Mouse (Mus musculus): ENCODE results near the gene Ankrd54. TPM values are rescaled to one million over a fixed set of nuclear protein-coding genes. Genes with fewer than 3 reads are reported as not detected.

Gene Ankrd54
- total and polyA plus RNA-seq, 2 experiments: 5.1 to 27.1 TPM

- DNase-seq (ENCODE audit: extremely low read depth, low read depth, low spot score): peak; percentile 99
- H3K4me3 ChIP-seq (ENCODE audit: insufficient read depth, low read depth, low read length): peak overlapping the region; percentile 92
- peak overlapping the region; percentile 65 for H3K9ac ChIP-seq (ENCODE audit: low read depth, low read length)
- WGBS: 2% methylated on average over 52 of the region's 52 CpGs
- no peaks in the 10 kb centered on the region for H3K27me3 ChIP-seq (ENCODE audit: control insufficient read depth, insufficient read depth, low read length)
- H3K27ac ChIP-seq (replicated peaks; ENCODE audit: insufficient read depth, low read depth, low read length): peak overlapping the region; percentile 14
- H3K79me2 ChIP-seq (ENCODE audit: control insufficient read depth, insufficient read depth, low read length): peaks cover 11% of the 10 kb centered on the region; the same call in 1 of the 2 replicates
- peaks cover 4% of the 10 kb centered on the region; the same call in 1 of the 2 replicates for H3K4me1 ChIP-seq (ENCODE audit: control insufficient read depth, insufficient read depth, low read length)
- H3K36me3 ChIP-seq (ENCODE audit: control insufficient read depth, insufficient read depth, low read length): no peaks in the 10 kb centered on the region
- TF ChIP-seq POLR2A (IDR thresholded peaks at IDR 0.05; ENCODE audit: extremely low read depth, insufficient read depth, low read length) (peak; percentile 90), CTCF (IDR thresholded peaks at IDR 0.05; ENCODE audit: low read depth, low read length) (no peak)
Observed at GRCm38 (mm10) chr15:79030551-79031435, 31.9 kb downstream of the Ankrd54 start.

GRCm38 (mm10) chr15:79029519-79030241 lies 33.0 kb downstream of the Ankrd54 start:
- TF ChIP-seq POLR2A (IDR thresholded peaks at IDR 0.05; ENCODE audit: extremely low read depth, insufficient read depth, low read length): no peak
- no peak for TF ChIP-seq CTCF (IDR thresholded peaks at IDR 0.05; ENCODE audit: low read depth, low read length)
- H3K27me3 ChIP-seq (ENCODE audit: control insufficient read depth, insufficient read depth, low read length): no peaks in the 10 kb centered on the region
- H3K9ac ChIP-seq (ENCODE audit: low read depth, low read length): peak overlapping the region; percentile 72
- H3K79me2 ChIP-seq (ENCODE audit: control insufficient read depth, insufficient read depth, low read length): peaks cover 11% of the 10 kb centered on the region; the same call in 1 of the 2 replicates
- no peaks in the 10 kb centered on the region for H3K36me3 ChIP-seq (ENCODE audit: control insufficient read depth, insufficient read depth, low read length)
- peak; percentile 89 for DNase-seq (ENCODE audit: extremely low read depth, low read depth, low spot score)
- WGBS: 2% methylated on average over 11 of the region's 11 CpGs
- peak overlapping the region; percentile 92 for H3K4me3 ChIP-seq (ENCODE audit: insufficient read depth, low read depth, low read length)
- H3K4me1 ChIP-seq (ENCODE audit: control insufficient read depth, insufficient read depth, low read length): peaks cover 4% of the 10 kb centered on the region; the same call in 1 of the 2 replicates
- H3K27ac ChIP-seq (replicated peaks; ENCODE audit: insufficient read depth, low read depth, low read length): peak overlapping the region; percentile 96

GRCm38 (mm10) chr15:79028823-79029484 lies 33.7 kb downstream of the Ankrd54 start:
- DNase-seq (ENCODE audit: extremely low read depth, low read depth, low spot score): peak; percentile 57
- TF ChIP-seq CTCF (IDR thresholded peaks at IDR 0.05; ENCODE audit: low read depth, low read length): no peak
- no peak for TF ChIP-seq POLR2A (IDR thresholded peaks at IDR 0.05; ENCODE audit: extremely low read depth, insufficient read depth, low read length)
- peak overlapping the region; percentile 96 for H3K27ac ChIP-seq (replicated peaks; ENCODE audit: insufficient read depth, low read depth, low read length)
- no peaks in the 10 kb centered on the region for H3K36me3 ChIP-seq (ENCODE audit: control insufficient read depth, insufficient read depth, low read length)
- peak overlapping the region; percentile 92 for H3K4me3 ChIP-seq (ENCODE audit: insufficient read depth, low read depth, low read length)
- WGBS: 4% methylated on average over 16 of the region's 16 CpGs
- H3K27me3 ChIP-seq (ENCODE audit: control insufficient read depth, insufficient read depth, low read length): no peaks in the 10 kb centered on the region
- peaks cover 4% of the 10 kb centered on the region; the same call in 1 of the 2 replicates for H3K4me1 ChIP-seq (ENCODE audit: control insufficient read depth, insufficient read depth, low read length)
- H3K9ac ChIP-seq (ENCODE audit: low read depth, low read length): peak overlapping the region; percentile 94
- peaks cover 11% of the 10 kb centered on the region; the same call in 1 of the 2 replicates for H3K79me2 ChIP-seq (ENCODE audit: control insufficient read depth, insufficient read depth, low read length)

- under 1% methylated on average over 58 of the region's 58 CpGs for WGBS
- Histone ChIP-seq H3K4me3 (ENCODE audit: insufficient read depth, low read depth, low read length) (peak within 1 kb of the TSS; percentile 92), H3K27me3 (ENCODE audit: control insufficient read depth, insufficient read depth, low read length) (no peaks in the 10 kb centered on the region), H3K79me2 (ENCODE audit: control insufficient read depth, insufficient read depth, low read length) (peaks cover 11% of the 10 kb centered on the region; the same call in 1 of the 2 replicates), H3K36me3 (ENCODE audit: control insufficient read depth, insufficient read depth, low read length) (no peaks in the 10 kb centered on the region), H3K4me1 (ENCODE audit: control insufficient read depth, insufficient read depth, low read length) (peaks cover 6% of the 10 kb centered on the region; the same call in 1 of the 2 replicates), H3K27ac (replicated peaks; ENCODE audit: insufficient read depth, low read depth, low read length) (peak within 1 kb of the TSS; percentile 96), H3K9ac (ENCODE audit: low read depth, low read length) (peak within 1 kb of the TSS; percentile 94)
- peak; percentile 58 for DNase-seq (ENCODE audit: extremely low read depth, low read depth, low spot score)
- TF ChIP-seq CTCF (IDR thresholded peaks at IDR 0.05; ENCODE audit: low read depth, low read length): no peak
- peak; percentile 93 for TF ChIP-seq POLR2A (IDR thresholded peaks at IDR 0.05; ENCODE audit: extremely low read depth, insufficient read depth, low read length)
Observed at GRCm38 (mm10) chr15:79028237-79028738, 34.4 kb downstream of the Ankrd54 start, which contains the start of gene H1f0. H1f0 (plus strand) TSS chr15:79028450.
